Comparison of ENCODE assay signal across 17 mouse cellular contexts in the genomic region with DNA sequence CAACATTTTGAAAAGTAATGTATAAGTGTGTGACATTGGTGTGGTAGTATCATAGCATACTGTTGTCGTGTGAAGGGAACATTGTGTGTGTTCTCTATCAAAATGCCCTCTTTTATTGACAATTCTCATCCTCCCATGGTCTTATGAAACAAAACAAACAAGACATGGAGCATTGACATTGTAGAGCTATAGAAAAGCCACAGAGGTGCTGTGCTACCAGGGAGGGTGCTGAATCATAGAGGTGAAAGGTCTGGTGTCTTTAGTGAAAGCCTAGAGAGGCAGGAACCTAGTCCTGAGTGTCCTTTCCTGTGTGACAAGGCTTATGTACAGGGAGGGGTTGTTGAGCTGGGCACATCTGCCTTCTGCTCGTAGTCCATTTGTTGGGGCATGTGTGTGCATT.
"Had no signal": no experiment of that assay in that cellular context is flagged by ENCODE, and none has a peak within 500 bp of the region (broad histone marks: within the 10 kb centered on the region; RNA-seq: fewer than 3 reads in every experiment).

No protein-coding gene starts in this region.

- H3K36me3 ChIP-seq: liver, embryonic 15.5 days; lung, embryonic 15.5 days; midbrain, embryonic 12.5 days; midbrain, embryonic 15.5 days; neural tube, embryonic 12.5 days; stomach, embryonic 15.5 days had no signal

- H3K9me3 ChIP-seq: liver, embryonic 15.5 days; lung, embryonic 15.5 days; megakaryocyte, embryonic 14.5 days; midbrain, embryonic 12.5 days; midbrain, embryonic 15.5 days; neural tube, embryonic 12.5 days; stomach, embryonic 15.5 days had no signal

- H3K4me1 ChIP-seq: liver, embryonic 15.5 days; lung, embryonic 15.5 days; stomach, embryonic 15.5 days had no signal

- H3K4me2 ChIP-seq: liver, embryonic 15.5 days; lung, embryonic 15.5 days; midbrain, embryonic 12.5 days; midbrain, embryonic 15.5 days; neural tube, embryonic 12.5 days; stomach, embryonic 15.5 days had no signal

- H3K27ac ChIP-seq: liver, embryonic 15.5 days; lung, embryonic 15.5 days; macrophage; neural tube, embryonic 12.5 days; stomach, embryonic 15.5 days; stomach, postnatal 0 days had no signal

- ATAC-seq: lung, postnatal 0 days; midbrain, embryonic 15.5 days had no signal

- DNase-seq: lung, adult 2 months; lung, postnatal 14 days; lung, postnatal 36 days; right cerebral cortex, postnatal 14 days; thymus, adult 2 months; thymus, postnatal 25 days; thymus, postnatal 4 days had no signal

- H3K9ac ChIP-seq: liver, embryonic 15.5 days; lung, embryonic 15.5 days; midbrain, embryonic 12.5 days; midbrain, embryonic 15.5 days; neural tube, embryonic 12.5 days; stomach, embryonic 15.5 days had no signal

- H3K4me3 ChIP-seq: liver, embryonic 15.5 days; lung, embryonic 15.5 days; megakaryocyte, embryonic 14.5 days; midbrain, embryonic 12.5 days; midbrain, embryonic 15.5 days; neural tube, embryonic 12.5 days; stomach, embryonic 15.5 days had no signal

- H3K27me3 ChIP-seq: liver, embryonic 15.5 days; lung, embryonic 15.5 days; megakaryocyte, embryonic 14.5 days; midbrain, embryonic 12.5 days; midbrain, embryonic 15.5 days; stomach, embryonic 15.5 days had no signal
